Mouse (Mus musculus) cortical plate, adult 2 months (tissue): Measurements from ENCODE around the gene Top2a. TPM values are rescaled to one million over a fixed set of nuclear protein-coding genes. Genes with fewer than 3 reads are reported as not detected.
A peak's percentile ranks its signal among the peaks of the same experiment; 100 is the strongest.
"Not testable (repeated sequence)": the region's sequence is repeated elsewhere in the genome, so short reads cannot be mapped to it uniquely, and the experiment has no call there.

Experiments
- H3K27ac ChIP-seq: fragments of 200-500 bp; 2 replicates; pipeline ENCODE4 v1.5.1; 2012; ENCODE audit warnings: low read length, control low read depth, inconsistent platforms; ENCODE audit not compliant: insufficient read depth
- H3K4me1 ChIP-seq: fragments of 200-500 bp; 2 replicates; pipeline ENCODE4 v1.6.1; 2011; ENCODE audit warnings: low read length; ENCODE audit not compliant: control insufficient read depth, insufficient read depth
- H3K4me3 ChIP-seq: fragments of 200-500 bp; 2 replicates; pipeline ENCODE4 v1.5.1; 2011; ENCODE audit warnings: mild to moderate bottlenecking, low read length, control low read depth; ENCODE audit not compliant: insufficient read depth
- CTCF ChIP-seq: fragments of 200-500 bp; IDR thresholded peaks from 2 replicates; pipeline ENCODE4 v1.5.1; 2011; ENCODE audit warnings: mild to moderate bottlenecking, control low read depth, low read length; ENCODE audit not compliant: insufficient read depth; ENCODE audit errors: extremely low read depth
- POLR2A ChIP-seq: fragments of 200-500 bp; IDR thresholded peaks from 2 replicates; pipeline ENCODE4 v1.6.1; 2011; ENCODE audit warnings: mild to moderate bottlenecking, low read length, control low read depth; ENCODE audit not compliant: insufficient read depth; ENCODE audit errors: extremely low read depth
- polyA plus RNA-seq: library from polyadenylated mRNA; depleted of rRNA; stranded (reverse); fragments of >200 nt; gene quantifications from 2 replicates; pipeline ENCODE4 v1.2.3, GENCODE M21; 2012

The Top2a gene
- polyA plus RNA-seq, 1 experiment = 1.8 TPM

- H3K27ac ChIP-seq = no peak overlapping the region
- no peak overlapping the region for H3K4me3 ChIP-seq
- H3K4me1 ChIP-seq = no peaks in the 10 kb centered on the region
- no peak for TF ChIP-seq CTCF
- TF ChIP-seq POLR2A = no peak
These were observed 28.0 kb downstream of the Top2a start for GRCm38 (mm10) chr11:98995987-98996386.

DNA sequence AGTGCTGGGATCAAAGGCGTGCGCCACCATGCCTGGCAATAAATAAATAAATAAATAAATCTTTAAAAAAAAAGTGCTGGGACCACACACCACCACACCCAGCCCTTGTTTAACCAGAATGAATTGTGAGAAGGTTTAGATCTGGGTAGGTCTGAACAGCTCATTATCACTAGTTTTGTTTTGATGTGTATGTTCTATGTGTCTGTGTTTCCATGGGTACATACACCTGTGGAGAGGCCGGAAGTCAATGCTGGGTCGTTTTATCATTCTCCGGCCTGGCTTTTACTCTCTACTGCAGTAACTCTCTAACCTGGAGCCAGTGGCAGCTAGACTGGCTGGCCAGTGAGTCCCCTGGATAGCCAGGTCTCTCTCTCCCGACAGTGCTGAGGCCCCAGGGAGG, 33.1 kb downstream of the Top2a start:
- Histone ChIP-seq H3K4me1 (no peaks in the 10 kb centered on the region), H3K27ac (no peak overlapping the region), H3K4me3 (no peak overlapping the region)
- no peak for TF ChIP-seq CTCF
- TF ChIP-seq POLR2A = no peak

DNA sequence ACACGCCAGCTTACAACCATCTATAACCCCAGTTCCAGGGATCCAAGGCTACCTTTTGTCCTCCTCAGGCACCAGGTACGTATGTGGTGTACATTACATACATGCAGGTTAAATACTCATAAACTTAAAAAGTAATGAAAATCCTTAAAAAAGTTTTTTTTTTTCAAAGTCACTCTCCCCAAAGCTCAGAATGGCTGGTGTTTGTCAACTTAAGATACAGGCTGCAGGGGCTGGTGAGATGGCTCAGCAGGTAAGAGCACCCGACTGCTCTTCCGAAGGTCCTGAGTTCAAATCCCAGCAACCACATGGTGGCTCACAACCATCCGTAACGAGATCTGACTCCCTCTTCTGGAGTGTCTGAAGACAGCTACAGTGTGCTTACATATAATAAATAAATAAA, 35.7 kb downstream of the Top2a start:
- not testable (repeated sequence) for H3K27ac ChIP-seq, H3K4me3 ChIP-seq, H3K4me1 ChIP-seq

GRCm38 (mm10) chr11:98985542-98985941, 38.4 kb downstream of the Top2a start:
- Histone ChIP-seq H3K4me1 (peaks cover 2% of the 10 kb centered on the region; the same call in 1 of the 2 replicates), H3K27ac (no peak overlapping the region), H3K4me3 (no peak overlapping the region)
- TF ChIP-seq CTCF = no peak
- TF ChIP-seq POLR2A = no peak

GRCm38 (mm10) chr11:98983551-98983950, 40.4 kb downstream of the Top2a start:
- Histone ChIP-seq H3K4me3 (no peak overlapping the region), H3K4me1 (peaks cover 2% of the 10 kb centered on the region; the same call in 1 of the 2 replicates), H3K27ac (no peak overlapping the region)
- no peak for TF ChIP-seq POLR2A
- no peak for TF ChIP-seq CTCF

DNA sequence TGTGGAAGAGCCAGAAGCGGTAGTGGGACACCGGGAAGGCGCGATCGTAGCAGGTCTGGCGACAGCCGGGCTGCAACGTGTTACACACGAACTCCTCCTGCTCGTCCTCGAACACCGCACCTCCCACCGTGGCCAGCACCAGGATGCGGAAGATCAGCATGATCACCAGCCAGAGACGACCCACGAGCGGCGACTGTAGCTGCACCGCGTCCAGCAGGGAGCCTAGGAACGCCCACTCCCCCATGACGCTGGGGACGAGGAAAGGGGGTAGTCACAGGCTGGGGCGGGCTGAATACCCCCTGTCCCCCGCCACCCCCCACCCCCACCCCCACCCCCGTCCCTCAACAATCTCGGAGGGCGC, 41.2 kb downstream of the Top2a start, which contains the start of gene Gjd3:
Gene Gjd3, minus strand, starts transcription at position 244 of the 361 bp plus-strand sequence.
- H3K4me1 ChIP-seq = peaks cover 2% of the 10 kb centered on the region; the same call in 1 of the 2 replicates
- no peak for TF ChIP-seq CTCF
- no peak; the same call in 1 of the 2 replicates for TF ChIP-seq POLR2A

GRCm38 (mm10) chr11:98981997-98982772, 41.8 kb downstream of the Top2a start:
- TF ChIP-seq POLR2A (peak; percentile 53; the same call in 1 of the 2 replicates), CTCF (peak; percentile 35)
- H3K4me3 ChIP-seq = peak overlapping the region; percentile 51

More for the DNA sequence above, 41.2 kb downstream of the Top2a start, which contains the start of gene Gjd3:
- Histone ChIP-seq H3K27ac (peak within 1 kb of the TSS; percentile 91), H3K4me3 (peak within 1 kb of the TSS; percentile 51)

GRCm38 (mm10) chr11:98981289-98981996, 42.5 kb downstream of the Top2a start:
- TF ChIP-seq POLR2A (no peak), CTCF (no peak)
- H3K27ac ChIP-seq = peak overlapping the region; percentile 87
- peak overlapping the region; percentile 51 for H3K4me3 ChIP-seq
- H3K4me1 ChIP-seq = peaks cover 2% of the 10 kb centered on the region; the same call in 1 of the 2 replicates

More at GRCm38 (mm10) chr11:98981997-98982772, 41.8 kb downstream of the Top2a start:
- peaks cover 2% of the 10 kb centered on the region; the same call in 1 of the 2 replicates for H3K4me1 ChIP-seq
- H3K27ac ChIP-seq = peak overlapping the region; percentile 91

GRCm38 (mm10) chr11:98979356-98979755, 44.6 kb downstream of the Top2a start:
- Histone ChIP-seq H3K4me1 (peaks cover 2% of the 10 kb centered on the region; the same call in 1 of the 2 replicates), H3K27ac (no peak overlapping the region), H3K4me3 (no peak overlapping the region)
- TF ChIP-seq POLR2A = no peak
- no peak for TF ChIP-seq CTCF

GRCm38 (mm10) chr11:98978526-98979148, 45.4 kb downstream of the Top2a start:
- Histone ChIP-seq H3K27ac (no peak overlapping the region), H3K4me3 (no peak overlapping the region), H3K4me1 (peaks cover 2% of the 10 kb centered on the region; the same call in 1 of the 2 replicates)
- no peak for TF ChIP-seq CTCF
- TF ChIP-seq POLR2A = no peak
